Mouse (Mus musculus) hindbrain, postnatal 0 days (tissue): ENCODE measurements at regions not wholly inside any gene's neighbourhood (a gene's known extent, or its start where the extent isn't known, plus 50 kb on each side); places are given as distances from the start of the nearest gene placed in this dataset.
"Not testable (repeated sequence)": the region's sequence is repeated elsewhere in the genome, so short reads cannot be mapped to it uniquely, and the experiment has no call there.

Experiments
- ATAC-seq: fragments of 200-750 bp; cut with Nextera tagmentation; 2 replicates; pipeline ENCODE4 v1.8.0; 2017; ENCODE audit warnings: mild to moderate bottlenecking, moderate TSS enrichment, moderate library complexity
- DNase-seq: peaks from one replicate; pipeline ENCODE4 v3.0.0-alpha.2; 2015; ENCODE audit warnings: low spot score
- H3K27ac ChIP-seq: fragments of 300-500 bp; sonication (generic); 2 replicates; pipeline ENCODE4 v1.5.1; 2014; ENCODE audit warnings: mild to moderate bottlenecking
- H3K27me3 ChIP-seq: fragments of 300-500 bp; sonication (generic); 2 replicates; pipeline ENCODE4 v1.6.1; 2014; ENCODE audit warnings: low read length, mixed read lengths; ENCODE audit not compliant: insufficient read depth
- H3K36me3 ChIP-seq: fragments of 300-500 bp; sonication (generic); 2 replicates; pipeline ENCODE4 v1.6.1; 2014; ENCODE audit warnings: low read length, mixed read lengths; ENCODE audit not compliant: insufficient read depth
- H3K4me1 ChIP-seq: fragments of 300-500 bp; sonication (generic); 2 replicates; pipeline ENCODE4 v1.6.1; 2014; ENCODE audit warnings: antibody characterized with exemption, low read length, mixed read lengths; ENCODE audit not compliant: insufficient read depth
- H3K4me2 ChIP-seq: fragments of 300-500 bp; sonication (generic); 2 replicates; pipeline ENCODE4 v1.6.1; 2014; ENCODE audit warnings: low read depth, mild to moderate bottlenecking, low read length, moderate library complexity, mixed read lengths
- H3K4me3 ChIP-seq: fragments of 300-500 bp; sonication (generic); 2 replicates; pipeline ENCODE4 v1.5.1; 2014; ENCODE audit warnings: low read length
- H3K9ac ChIP-seq: fragments of 300-500 bp; sonication (generic); replicated peaks from 2 replicates; pipeline ENCODE4 v1.6.1; 2014; ENCODE audit warnings: mild to moderate bottlenecking, low read length, moderate library complexity, mixed read lengths
- H3K9me3 ChIP-seq: fragments of 300-500 bp; sonication (generic); 2 replicates; pipeline ENCODE4 v1.6.1; 2016; ENCODE audit warnings: low read length, mixed read lengths
- CTCF ChIP-seq: IDR thresholded peaks from 2 replicates; pipeline ENCODE4 v1.5.1; 2016; ENCODE audit warnings: antibody characterized with exemption, control low read depth, low read depth
- WGBS: fragments of 180-500 bp; shearing (Covaris S2); extraction: QIAGEN DNeasy Blood & Tissue Kit; methylation state at CpG from one replicate; pipeline ENCODE4 v1.1.7; 2014; 5-methylcytosine and 5-hydroxymethylcytosine counted together

DNA sequence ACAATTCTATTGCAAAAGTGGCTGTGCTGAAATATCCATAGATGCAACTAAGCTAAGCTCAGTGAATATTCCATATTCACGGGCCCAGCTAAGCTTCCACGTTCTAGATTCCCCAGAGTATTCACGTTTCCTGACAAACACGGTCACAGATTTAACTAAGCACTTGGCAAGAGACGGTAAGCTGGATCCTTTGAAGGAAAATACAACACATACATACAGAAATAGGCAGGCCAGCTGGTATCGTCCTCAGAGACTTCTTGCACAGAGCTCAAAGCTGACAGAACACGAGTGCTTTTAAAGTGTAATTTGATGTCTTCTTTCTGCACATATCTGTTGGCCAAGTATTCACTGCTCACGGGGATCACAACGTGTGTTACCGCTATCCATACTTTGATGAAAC lies 126.3 kb upstream of the Nudt7 start:
- Histone ChIP-seq H3K27me3 (no peaks in the 10 kb centered on the region), H3K4me1 (no peaks in the 10 kb centered on the region), H3K36me3 (no peaks in the 10 kb centered on the region), H3K9ac (no peak overlapping the region), H3K9me3 (no peaks in the 10 kb centered on the region), H3K4me2 (no peak overlapping the region), H3K4me3 (no peak overlapping the region), H3K27ac (no peak overlapping the region)
- WGBS, result 65% methylated on average over 10 of the region's 10 CpGs
- DNase-seq (no peak), ATAC-seq (no peak)
- TF ChIP-seq CTCF, result no peak

DNA sequence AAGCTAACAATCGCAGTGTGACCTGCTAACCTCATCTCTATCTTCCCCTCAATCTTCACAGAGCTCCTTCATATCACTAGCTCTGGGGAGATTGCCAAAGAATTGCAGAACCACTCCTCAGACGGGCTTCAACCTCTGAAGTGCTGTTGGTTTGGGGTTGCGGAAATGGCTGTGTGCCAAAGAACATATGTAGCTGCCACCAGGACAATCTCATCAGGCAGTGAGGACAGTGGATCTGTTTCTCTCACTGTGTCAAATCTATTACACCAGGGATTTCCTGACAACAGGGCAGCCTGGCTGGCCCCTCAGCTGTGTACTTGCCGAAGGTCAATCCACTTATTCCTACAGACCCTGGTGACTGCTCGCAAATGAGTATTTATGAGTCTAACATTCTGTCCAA lies 115.0 kb upstream of the Nudt7 start:
- no peak for TF ChIP-seq CTCF
- H3K4me3 ChIP-seq, result no peak overlapping the region
- H3K27me3 ChIP-seq, result no peaks in the 10 kb centered on the region
- 32% methylated on average over 5 of the region's 5 CpGs for WGBS
- ATAC-seq (no peak), DNase-seq (peak; percentile 58)
- H3K9ac ChIP-seq, result no peak overlapping the region
- H3K9me3 ChIP-seq, result no peaks in the 10 kb centered on the region
- no peaks in the 10 kb centered on the region for H3K4me1 ChIP-seq
- no peaks in the 10 kb centered on the region for H3K36me3 ChIP-seq
- H3K27ac ChIP-seq, result no peak overlapping the region
- H3K4me2 ChIP-seq, result no peak overlapping the region

- not testable (repeated sequence) for H3K27me3 ChIP-seq, H3K4me2 ChIP-seq, H3K9ac ChIP-seq, H3K9me3 ChIP-seq, H3K36me3 ChIP-seq, H3K27ac ChIP-seq, H3K4me3 ChIP-seq, DNase-seq, ATAC-seq, H3K4me1 ChIP-seq
- WGBS, result 98% methylated on average over 9 of the region's 9 CpGs
Observed at GRCm38 (mm10) chr8:114030141-114030540, 103.2 kb upstream of the Nudt7 start.

GRCm38 (mm10) chr8:114052426-114052825 lies 80.9 kb upstream of the Nudt7 start:
- no peak for DNase-seq
- Histone ChIP-seq H3K9ac (no peak overlapping the region), H3K4me2 (no peak overlapping the region), H3K4me1 (no peaks in the 10 kb centered on the region), H3K27me3 (no peaks in the 10 kb centered on the region), H3K27ac (no peak overlapping the region), H3K4me3 (no peak overlapping the region), H3K9me3 (no peaks in the 10 kb centered on the region), H3K36me3 (no peaks in the 10 kb centered on the region)
- ATAC-seq, result no peak
- WGBS, result 75% methylated on average over 8 of the region's 8 CpGs
- TF ChIP-seq CTCF, result no peak

- no peak for ATAC-seq
Observed at GRCm38 (mm10) chr8:114063566-114063965, 69.8 kb upstream of the Nudt7 start.

DNA sequence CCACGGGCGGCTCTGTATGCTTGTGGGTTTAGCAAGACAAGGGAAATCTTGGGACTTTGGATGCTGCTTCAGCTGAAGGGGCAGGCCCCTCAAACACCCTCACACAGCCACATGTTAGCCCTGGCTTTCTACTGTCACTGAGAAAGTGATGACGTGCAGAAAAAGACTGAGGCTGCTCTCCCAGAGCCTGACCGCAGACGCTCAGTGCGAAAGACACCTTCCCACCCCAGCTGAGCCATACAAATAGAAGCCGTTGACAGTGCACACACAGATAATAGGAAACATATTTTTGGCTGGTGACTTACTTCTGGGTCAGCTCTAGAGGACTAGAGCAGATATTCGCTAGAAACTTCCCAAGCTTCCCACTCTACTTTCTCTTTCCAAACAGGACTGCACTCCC lies 61.0 kb upstream of the Nudt7 start:
- no peak overlapping the region for H3K27ac ChIP-seq
- no peaks in the 10 kb centered on the region for H3K9me3 ChIP-seq
- no peaks in the 10 kb centered on the region for H3K4me1 ChIP-seq
- ATAC-seq, result no peak
- no peak for TF ChIP-seq CTCF
- no peak for DNase-seq
- H3K36me3 ChIP-seq, result no peaks in the 10 kb centered on the region
- no peaks in the 10 kb centered on the region for H3K27me3 ChIP-seq
- no peak overlapping the region for H3K9ac ChIP-seq
- 80% methylated on average over 8 of the region's 8 CpGs for WGBS
- H3K4me3 ChIP-seq, result no peak overlapping the region
- no peak overlapping the region for H3K4me2 ChIP-seq

More at GRCm38 (mm10) chr8:114063566-114063965, 69.8 kb upstream of the Nudt7 start:
- Histone ChIP-seq H3K9me3 (no peaks in the 10 kb centered on the region), H3K4me1 (no peaks in the 10 kb centered on the region), H3K27ac (no peak overlapping the region), H3K9ac (no peak overlapping the region), H3K36me3 (no peaks in the 10 kb centered on the region), H3K4me2 (no peak overlapping the region), H3K27me3 (no peaks in the 10 kb centered on the region), H3K4me3 (no peak overlapping the region)
- DNase-seq, result peak; percentile 59
- TF ChIP-seq CTCF, result peak; percentile 53

DNA sequence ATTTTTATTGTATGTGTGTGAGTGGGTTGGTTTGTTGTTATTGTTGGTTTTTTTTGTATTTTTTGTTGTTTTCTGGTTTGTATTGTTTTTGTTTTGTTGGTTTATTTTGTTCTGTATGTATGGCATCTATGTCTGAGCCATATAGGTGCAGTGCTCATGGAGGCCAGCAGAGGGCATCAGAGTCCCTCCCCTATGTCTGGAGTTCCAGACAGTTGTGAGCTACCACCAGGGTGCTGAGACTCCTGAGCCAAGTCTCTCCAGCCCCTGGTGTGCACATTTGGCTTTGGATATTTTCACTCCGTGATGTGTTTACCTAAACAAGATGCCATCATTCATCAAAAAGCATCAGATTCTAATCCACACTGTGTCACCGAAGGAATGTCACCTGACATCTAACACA lies 59.2 kb upstream of the Nudt7 start:
- no peak overlapping the region for H3K4me3 ChIP-seq
- no peak for ATAC-seq
- no peak overlapping the region for H3K4me2 ChIP-seq
- no peaks in the 10 kb centered on the region for H3K36me3 ChIP-seq
- no peak overlapping the region for H3K9ac ChIP-seq
- no peaks in the 10 kb centered on the region for H3K9me3 ChIP-seq
- H3K4me1 ChIP-seq, result no peaks in the 10 kb centered on the region
- DNase-seq, result peak; percentile 26
- H3K27ac ChIP-seq, result no peak overlapping the region
- WGBS, result 80% methylated on average over 2 of the region's 2 CpGs
- peak; percentile 66 for TF ChIP-seq CTCF
- no peaks in the 10 kb centered on the region for H3K27me3 ChIP-seq
